Mouse (Mus musculus) gastrocnemius, postnatal 36 days (tissue): Measurements from ENCODE around the gene Cadm2. TPM values are rescaled to one million over a fixed set of nuclear protein-coding genes. Genes with fewer than 3 reads are reported as not detected.

Experiments used
- DNase-seq, 2 experiments: peaks; one replicate each; pipeline ENCODE4 v3.0.0; 2022
- intact Hi-C: fragments of 180-260 bp; cut with DNase I; formaldehyde crosslinking; loops from one replicate; pipeline ENCODE4 v1.15.1; 2025
- total RNA-seq, 2 experiments: library from RNA; stranded (reverse); gene quantifications; 2 replicates each; pipeline ENCODE4 v1.2.3; 2021

The Cadm2 gene
- total RNA-seq, 2 experiments from 2014 or later: 0.36 to 0.42 TPM

DNA sequence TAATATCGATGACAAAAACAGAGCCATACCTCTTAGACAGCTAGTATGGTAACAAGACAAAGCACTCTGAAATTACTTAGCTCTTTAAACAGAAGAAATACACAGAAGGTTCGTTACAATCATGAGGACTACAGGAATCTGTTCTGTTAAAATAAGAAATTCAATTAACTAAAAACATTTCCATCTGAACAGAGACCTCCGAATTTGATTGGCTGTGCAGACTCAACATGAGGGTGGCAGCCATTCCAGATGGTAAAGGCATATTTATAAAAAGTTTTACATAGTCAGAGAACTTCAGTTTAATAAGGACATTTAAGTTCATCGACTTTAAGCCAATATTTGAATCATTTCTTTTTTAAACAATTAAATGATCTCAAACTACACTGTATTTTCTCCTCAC lies 105.2 kb downstream of the Cadm2 start:
- no peak for DNase-seq
- intact Hi-C loops: no loop called here

DNA sequence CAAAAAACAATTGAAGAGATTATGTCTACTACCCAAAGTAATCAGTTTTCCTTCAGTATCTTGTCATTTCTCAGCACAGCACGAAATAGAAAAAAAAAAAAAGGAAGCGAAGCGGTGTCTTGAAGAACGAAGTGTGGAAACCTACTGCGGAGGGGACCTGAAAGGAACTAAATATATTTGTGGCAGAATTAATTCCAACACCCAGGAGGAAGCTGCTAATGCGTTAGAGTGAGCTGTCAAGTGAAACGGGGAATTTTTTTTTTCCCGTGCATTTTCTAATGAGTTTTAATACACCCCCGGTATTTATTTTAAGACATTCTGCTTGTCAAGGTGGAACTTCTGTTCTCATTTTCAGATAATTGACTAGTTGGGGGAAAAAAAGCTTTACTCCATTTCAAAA lies 111.6 kb downstream of the Cadm2 start:
- no peak for DNase-seq
- intact Hi-C loops: no loop called here

DNA sequence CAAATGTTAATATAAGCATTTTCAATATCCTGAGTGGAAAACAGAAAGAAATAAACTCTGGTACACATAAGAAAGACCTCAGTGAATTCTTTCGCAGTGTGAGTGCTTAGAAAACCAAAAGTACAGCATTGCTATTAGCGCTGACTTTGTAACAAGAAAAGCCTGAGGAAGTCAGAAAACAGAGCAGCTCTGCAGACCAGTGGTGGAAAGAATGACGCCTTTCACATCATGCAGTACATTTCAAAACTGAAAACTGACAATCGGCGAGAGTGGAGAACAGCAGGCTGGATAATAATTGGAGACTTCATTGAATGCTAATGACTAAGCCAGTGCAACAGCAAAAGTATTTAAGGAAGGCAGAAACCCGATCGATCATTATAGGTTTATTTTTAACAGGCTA lies 138.2 kb downstream of the Cadm2 start:
- intact Hi-C loops: no loop called here
- no peak for DNase-seq

DNA sequence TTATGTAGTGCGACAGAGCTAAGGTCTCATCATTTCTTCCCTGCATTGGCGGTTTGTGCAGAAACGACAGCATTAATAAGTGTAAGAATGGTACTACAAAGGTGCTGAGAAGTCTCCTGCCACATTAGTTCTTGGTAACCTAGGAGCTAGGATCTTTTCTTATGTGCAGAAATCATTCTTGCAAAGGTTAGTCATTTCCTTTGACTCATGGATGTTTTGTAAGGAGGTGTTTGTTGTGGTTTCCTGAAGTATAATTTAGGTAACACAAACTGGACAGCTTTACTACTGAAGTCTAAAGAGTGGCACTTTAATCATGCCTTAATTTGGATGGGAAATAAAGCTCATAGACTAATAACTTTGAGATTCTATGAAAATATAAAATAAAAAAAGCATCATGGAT lies 153.7 kb downstream of the Cadm2 start:
- intact Hi-C loops: no loop called here
- DNase-seq: no peak

DNA sequence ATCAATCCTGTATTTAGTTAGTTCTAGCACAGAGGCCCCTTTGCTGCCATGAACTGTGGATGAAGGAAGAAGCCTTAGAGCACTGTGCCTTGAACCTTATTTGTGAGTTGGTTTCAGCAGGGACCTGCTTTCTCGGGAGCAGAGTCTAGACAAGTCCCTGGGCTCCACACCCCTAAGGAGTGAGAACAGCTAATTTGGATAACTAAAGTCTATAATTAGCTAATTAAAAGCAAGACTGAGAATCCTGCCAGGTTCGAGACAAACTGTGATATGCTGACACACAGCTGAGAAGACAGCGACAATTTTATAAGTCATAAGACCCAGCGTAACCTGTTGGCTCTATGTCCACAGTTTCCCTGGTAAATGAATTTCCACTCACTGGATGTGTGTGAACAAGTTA lies 184.4 kb downstream of the Cadm2 start:
- no peak for DNase-seq
- intact Hi-C loops: no loop called here

DNA sequence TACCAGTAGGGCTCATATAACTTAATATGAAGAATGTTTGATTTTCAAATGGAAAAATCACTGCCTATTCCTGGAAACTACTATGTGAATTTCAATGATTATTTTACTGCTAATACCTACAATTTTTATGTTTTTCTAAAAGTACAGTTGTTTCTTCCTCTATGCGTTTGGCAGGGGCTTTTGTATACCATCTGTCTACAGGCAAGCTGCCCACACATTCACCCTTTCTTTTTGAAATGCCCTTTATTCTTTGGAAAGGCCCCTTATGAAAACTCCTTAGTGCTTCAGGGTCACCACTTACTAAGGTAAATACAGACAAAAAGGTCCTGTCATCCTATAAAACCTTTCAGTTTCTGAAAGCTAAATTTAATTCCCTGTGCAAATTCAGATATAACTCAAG lies 195.3 kb downstream of the Cadm2 start:
- no peak for DNase-seq
- intact Hi-C loops: no loop called here

DNA sequence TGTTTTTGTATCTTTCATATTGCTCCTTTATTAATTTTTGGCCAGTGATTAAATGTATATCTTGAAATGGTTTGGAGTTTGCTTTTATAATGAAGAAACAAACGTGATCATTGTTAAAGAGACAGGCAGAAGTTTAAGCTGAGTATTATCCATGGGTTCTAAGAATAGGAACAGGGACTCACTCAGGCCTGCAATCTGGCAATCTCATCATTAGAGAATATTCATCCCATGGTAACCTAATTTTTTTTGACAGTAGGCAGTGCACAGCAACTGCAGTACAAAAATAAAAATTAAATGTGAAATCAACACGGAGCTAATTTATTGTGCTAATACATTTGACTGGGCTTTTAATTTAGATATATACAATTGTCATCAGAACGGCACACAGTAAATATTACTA lies 209.8 kb downstream of the Cadm2 start:
- intact Hi-C loops: no loop called here
- DNase-seq: no peak

DNA sequence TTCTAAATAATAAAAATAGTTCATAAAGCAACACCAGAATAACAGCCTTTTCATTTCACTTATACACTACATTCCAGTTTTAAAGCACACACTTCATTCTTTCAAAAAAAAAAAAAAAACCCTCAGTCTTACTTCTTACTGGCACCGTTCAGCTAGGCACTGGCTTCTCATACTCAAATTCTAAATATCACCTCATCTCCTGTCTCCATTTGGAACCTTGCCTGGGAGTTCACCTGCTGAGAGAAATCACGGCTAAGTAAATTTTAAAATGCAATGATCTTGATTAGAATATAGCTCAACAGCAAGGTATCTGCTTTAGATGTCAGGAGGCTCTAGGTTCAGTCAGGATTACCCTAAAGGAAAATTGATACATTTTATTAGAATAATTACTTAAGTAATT lies 210.2 kb downstream of the Cadm2 start:
- no peak for DNase-seq
- intact Hi-C loops: no loop called here

DNA sequence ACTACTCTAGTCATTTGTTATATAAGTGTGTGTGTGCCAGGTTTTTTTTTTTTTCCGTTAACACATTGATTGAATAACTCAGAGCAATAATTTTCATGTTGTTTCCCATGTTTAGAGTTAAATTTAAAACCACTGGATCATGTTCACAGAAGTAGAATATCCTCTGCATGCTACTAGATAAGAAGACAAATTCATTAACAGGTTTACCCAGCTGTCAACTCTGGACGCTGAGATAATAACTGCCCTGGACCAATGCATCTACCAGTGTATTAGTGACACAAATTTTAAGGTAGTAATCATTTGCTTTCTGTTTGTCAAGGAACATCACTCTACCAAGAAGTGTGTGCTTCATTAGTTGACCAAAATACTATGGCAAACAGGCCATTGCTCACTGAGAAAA lies 253.0 kb downstream of the Cadm2 start:
- intact Hi-C loops: no loop called here
- DNase-seq: no peak

DNA sequence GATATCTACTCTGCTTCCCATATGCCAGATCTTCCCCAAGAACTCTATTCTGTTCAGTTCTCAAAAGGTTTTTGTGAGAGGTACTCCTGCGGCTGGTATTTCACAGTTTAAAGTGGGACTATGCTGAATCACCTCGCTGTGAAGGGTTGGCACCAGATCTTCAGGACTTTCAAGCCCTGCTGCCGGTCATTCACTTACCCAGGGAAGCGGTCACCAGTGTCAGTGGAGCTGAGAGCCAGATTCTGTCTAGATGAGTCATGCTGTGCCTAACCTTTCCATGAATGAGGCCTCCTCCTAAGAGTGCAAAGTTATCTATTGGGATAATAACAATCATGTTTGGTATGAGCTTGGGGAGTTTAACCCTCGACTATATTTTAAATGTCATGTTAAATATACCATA lies 272.7 kb downstream of the Cadm2 start:
- DNase-seq: no peak
- intact Hi-C loops: no loop called here

DNA sequence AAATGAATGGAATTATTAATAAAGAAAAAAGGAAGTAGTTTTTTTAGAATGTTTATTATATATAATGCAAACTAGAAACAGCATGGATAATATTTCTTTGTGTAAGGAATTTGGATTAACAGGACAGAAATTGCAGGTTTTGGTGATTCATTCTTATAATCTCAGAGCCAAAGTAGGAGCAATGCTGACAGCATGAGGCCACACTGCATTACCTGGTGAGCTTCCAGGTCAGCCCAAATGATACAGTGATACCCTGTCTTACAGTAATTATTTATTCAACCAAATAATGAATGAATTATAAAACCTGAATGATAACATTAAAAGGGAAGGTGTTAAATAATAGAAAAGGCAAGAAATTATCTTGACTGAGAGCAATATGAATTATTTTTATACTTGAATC lies 273.1 kb downstream of the Cadm2 start:
- intact Hi-C loops: no loop called here
- no peak for DNase-seq

DNA sequence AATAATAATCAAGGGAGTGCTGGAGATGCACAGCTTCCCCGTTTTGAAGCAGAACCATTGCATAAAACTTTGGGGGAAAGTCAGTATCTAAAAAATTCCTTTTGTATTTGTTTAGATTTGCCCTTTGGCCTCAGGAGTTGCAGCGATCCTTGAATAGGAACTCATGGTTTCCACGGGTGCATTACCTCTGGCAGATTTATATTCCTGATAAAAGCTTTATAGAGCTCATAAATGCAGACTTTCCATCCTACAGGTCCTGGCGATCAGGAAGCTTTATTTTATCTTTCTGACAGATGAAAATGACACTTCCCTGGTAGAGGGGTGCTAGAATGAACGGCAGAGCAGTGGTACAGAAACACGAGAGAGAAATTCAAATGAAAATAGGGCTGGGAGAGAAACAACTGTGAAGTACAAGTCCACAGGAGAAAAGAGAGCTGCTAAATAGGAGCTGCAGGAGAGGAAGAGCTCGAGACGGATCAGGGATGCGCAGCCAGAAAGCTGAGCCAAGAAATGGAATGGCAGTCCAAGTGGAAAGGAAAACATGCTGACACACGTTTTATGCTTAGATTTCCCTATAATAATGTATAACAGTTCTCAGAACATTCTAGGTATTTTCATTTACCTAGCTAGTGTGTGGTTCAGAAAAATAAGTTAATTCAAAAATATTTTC lies 274.0 kb downstream of the Cadm2 start:
- intact Hi-C loops: no loop called here
- no peak for DNase-seq

DNA sequence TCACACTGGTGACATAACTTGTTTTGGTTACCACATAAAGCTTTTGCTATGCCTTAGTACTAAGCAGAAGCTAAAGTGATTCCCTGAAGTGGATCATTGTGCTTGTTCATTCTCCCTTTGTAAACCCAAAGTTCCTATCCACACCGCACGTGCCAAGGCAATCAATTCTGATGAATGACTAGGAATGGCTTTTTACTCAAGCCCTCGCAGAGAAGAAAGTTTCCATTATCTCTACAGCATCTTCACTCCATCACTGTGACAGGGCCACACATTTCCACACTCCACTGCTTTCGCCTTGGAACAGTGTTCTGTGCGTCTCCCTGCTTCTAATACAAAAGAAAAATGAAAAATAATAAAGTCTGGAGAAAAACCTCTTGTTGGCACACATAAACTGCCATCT lies 276.5 kb downstream of the Cadm2 start:
- intact Hi-C loops: no loop called here
- no peak for DNase-seq

DNA sequence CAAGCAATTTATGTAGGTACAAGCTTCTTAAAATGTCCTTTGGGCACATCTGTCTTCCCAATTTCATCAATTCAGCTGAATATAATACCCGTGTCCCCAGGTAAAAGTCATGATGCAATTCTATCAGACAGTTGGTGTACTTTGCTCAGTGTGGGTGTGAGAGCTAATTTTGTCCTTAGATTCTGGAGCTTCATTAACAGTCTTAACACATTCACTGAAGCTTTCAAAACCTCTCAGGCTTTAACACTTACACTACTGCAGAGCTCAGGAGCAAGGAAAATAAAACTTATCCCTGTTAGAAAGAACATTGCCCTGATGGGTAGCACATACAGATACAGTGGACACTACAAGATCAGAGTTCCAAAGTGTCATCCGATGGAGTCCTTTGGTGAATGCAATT lies 309.7 kb downstream of the Cadm2 start:
- intact Hi-C loops: no loop called here
- no peak for DNase-seq

DNA sequence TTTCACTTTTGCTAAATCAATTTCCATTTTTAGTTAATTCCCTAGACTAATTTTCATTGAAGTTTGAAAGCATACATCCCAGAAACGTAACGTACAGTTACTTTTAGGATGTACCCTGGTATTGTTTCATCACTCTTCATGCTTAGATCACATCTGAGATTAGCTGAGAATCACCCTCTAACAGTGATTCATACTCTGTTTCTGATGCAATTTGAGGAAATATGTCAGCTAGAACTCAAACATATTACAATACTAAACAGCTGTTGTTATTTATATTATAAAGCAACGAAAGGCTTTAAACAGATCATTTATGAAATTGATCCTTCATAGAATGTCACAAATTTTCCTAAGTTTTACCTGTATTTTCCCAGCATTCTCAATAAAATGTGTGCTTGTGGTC lies 336.0 kb downstream of the Cadm2 start:
- intact Hi-C loops: no loop called here
- DNase-seq: no peak

DNA sequence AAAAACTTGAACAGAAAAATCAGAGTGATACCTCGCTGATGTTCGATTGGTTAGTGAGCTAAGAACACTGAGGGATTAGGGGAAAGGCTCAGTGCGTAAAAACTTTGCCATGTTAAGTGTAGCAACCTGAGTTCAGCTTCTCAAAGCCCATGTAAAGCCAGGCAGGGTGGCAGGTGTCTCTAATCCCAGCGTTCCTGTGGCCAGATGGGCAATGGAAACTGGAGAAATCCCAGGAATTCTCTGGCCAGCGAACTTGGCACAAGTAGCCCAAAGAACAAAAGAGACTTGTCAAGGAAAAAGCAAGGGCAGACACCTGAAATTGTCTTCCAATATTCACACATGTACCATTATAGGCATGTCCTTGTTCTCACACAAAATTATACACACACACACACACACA lies 377.1 kb downstream of the Cadm2 start:
- intact Hi-C loops: no loop called here
- no peak for DNase-seq

DNA sequence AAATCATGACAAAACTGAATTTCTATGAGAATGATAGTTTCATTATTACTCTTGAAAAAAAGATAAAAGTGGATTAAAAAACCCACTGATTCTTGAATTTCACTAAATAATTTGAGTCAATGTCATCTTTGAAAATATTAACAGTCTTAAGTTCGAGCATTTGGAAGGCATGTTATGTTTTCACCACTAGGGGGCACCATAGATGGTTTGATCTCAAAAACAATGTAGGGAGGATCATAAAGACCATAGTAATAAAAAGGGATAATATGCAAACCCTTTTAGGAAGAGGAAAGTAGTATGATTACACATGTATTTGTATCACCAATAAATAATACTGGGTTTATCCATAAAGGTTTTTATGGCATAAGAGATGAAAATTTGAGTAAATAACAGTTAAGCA lies 385.8 kb downstream of the Cadm2 start:
- no peak for DNase-seq
- intact Hi-C loops: no loop called here

DNA sequence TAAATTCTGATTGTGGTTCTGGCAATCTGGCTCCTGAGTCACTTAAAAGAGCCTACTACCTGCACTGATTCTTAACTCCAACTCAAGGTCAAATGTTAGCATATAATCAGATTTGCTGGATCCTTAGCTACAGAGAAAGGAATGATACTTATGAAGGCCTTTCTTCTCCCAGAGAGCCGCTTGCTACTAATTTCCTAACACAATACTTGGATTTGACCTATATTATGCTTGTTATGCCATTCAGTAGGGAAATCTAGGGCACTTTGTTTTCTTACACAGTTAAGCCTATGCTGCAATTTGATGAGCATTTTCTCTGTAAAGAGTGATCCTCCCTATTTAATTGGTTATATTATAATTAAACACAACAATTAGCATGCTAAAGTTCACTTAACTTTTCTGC lies 394.0 kb downstream of the Cadm2 start:
- DNase-seq: no peak

DNA sequence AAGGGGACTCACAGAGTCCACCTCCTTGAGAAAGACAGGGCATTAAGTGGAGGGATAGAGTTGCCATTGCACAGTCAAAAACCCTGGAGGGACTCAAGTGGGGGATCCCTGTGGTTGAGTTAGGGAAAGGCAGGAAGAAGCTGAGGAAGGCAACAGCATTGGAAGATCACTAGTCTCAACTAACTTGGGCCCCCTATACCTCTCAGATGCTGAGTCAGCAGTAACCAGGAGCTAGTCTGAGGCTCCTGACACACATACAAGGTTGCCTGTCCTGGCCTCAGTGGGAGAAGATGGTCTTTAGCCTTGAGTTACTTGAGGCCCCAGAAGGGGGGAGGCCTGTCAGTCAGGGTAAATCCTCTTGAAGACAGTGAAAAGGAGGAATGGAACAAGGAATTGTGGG lies 417.4 kb downstream of the Cadm2 start:
- intact Hi-C loops: no loop called here
- DNase-seq: no peak

More for the DNA sequence above, 394.0 kb downstream of the Cadm2 start:
- intact Hi-C loops: no loop called here

DNA sequence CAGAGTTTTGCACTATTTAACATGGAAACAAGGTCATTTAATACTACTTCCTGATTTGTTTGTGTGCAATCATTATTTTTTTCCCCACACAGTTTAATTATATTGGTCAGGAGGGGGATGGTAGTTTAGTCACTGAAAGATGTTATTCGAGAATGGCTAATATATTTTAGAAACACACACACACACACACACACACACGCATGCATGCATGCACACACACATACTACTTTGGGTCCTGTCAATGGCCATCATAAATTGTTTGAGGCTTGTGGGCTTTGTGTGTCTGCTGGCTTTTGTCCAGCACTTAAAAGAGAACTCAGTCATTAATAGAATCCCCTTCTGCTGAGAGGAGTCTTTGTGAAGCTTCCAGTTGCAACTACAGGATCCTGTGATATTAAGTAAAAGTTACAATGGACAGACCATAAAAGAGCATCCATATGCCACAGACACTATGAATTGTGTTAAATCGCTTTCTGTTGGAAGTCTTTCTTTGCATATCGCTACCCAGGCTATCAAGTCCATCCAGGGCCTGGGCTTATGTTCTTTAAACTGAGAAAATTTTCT lies 427.8 kb downstream of the Cadm2 start:
- intact Hi-C loops: no loop called here
- DNase-seq: no peak

DNA sequence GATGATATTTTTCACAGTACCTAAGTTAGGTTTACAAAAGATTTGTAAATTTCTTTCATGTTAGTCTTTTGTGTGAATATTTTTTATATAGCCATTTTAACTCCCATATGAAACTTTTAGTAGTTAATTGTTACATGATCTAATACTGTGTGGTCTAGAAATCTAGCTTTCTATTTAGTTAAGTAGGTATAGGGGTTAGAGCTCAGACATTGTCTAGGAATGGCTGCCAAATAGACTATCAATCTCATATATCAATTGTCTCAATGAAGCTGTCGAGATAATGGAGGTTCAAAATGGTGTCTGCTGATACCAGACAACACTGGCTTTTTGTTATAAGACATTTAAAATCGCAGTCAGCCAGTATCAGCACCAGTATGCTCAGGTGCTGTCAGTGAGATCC lies 428.3 kb downstream of the Cadm2 start:
- intact Hi-C loops: no loop called here
- no peak for DNase-seq

DNA sequence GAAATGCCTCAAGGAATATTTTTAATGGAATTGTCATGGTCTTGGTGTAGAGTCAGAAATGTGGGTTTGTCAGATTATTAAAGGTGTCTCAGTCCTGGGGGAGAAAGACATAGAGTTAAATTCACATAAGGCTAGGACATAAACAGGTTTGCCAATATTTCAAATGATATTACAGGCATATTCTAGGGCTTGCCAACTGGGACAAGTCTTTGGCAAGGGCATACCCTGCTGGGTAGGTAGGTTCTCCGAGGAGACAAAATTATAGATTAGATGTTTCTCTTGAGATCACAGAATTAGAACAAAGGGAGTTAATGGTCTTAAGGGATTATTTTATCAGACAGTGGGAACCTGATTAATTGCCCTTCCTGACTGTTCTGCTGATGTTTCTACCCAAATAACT lies 434.4 kb downstream of the Cadm2 start:
- no peak for DNase-seq
- intact Hi-C loops: no loop called here

DNA sequence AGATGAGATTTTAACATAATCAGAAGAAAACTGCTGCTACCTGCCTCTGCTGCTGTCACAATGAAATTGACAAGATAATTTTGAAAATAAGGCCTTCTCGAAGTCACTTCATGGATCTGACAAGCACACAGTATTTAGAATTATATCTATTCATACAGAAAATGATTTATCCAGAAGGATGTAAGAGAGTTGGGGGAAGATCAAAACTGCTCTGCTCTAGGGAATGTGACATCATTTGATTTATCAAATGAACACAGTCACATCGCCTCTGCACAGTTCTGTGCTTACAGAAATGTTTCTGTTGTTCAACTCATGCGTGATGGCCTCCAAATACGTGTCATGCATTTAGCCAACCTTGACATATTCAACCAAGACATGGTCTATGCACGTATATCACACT lies 437.8 kb downstream of the Cadm2 start:
- intact Hi-C loops: no loop called here
- DNase-seq: no peak
